Mouse (Mus musculus) 3134 (cell line): ENCODE data around the gene Man1a.

Source experiments
- DNase-seq: peaks from one replicate; pipeline ENCODE4 v3.0.0-alpha.2; 2011; ENCODE audit warnings: low spot score; ENCODE audit not compliant: insufficient read length; ENCODE audit errors: extremely low read depth

Gene Man1a

DNA sequence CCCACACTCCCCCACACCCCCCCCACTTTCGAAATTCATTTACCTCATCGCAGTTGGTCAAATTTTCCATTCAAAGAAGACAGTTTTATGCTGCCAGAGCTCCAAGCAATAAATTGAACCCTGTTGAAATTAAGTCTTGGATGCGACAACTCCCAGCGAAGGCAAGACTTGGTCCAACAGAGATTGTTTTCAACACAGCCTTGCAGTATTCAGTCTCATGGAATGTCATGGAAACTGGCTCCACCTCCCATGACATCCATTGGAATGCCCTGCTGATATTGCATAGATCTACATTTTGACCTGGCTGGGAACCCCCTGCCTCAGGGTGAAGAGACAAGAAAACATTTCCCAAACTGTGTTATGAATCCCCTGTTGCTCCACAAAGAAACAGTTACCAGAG lies at the start of gene Man1a:
Gene Man1a (minus strand): TSS at position 190 of the 400 bp plus-strand sequence.
- no peak for DNase-seq

DNA sequence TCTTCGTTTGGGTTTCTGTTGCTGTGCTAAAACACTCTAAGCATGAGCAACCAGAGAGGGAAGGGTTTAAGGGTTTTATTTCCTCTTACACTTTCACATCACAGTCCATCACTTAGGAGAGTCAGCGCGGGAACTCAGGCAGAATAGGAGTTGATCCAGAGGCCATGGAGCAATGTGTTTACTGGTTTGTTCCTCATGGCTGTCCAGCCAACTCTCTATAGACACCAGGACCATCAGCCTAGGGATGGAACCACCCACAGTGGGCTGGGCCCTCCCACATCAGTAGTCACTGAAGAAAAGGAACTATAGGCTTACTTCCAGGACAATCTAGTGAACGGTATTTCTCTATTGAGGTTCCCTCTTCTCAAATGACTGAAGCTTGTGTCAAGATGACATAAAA lies 45.4 kb upstream of the Man1a start:
- no peak for DNase-seq

DNA sequence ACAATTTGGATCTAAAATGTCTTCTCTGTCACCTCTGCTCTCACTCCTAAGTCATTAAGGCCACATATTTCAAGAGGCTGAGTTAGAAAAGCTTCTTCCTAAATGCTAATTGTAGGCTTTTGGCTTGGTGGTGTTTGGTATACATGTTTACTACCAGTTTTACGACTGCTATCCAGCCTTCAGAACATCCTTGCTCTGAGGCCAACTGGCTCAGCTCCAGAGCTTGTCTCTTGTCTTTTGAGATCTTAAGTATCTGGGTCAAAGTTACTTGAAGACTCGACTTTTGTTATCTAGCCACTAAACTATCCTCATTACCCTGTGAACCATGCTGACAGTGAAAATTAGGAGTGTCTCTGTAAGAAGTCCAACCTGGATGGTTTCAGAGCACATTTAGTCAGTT lies 44.0 kb upstream of the Man1a start:
- DNase-seq: no peak

DNA sequence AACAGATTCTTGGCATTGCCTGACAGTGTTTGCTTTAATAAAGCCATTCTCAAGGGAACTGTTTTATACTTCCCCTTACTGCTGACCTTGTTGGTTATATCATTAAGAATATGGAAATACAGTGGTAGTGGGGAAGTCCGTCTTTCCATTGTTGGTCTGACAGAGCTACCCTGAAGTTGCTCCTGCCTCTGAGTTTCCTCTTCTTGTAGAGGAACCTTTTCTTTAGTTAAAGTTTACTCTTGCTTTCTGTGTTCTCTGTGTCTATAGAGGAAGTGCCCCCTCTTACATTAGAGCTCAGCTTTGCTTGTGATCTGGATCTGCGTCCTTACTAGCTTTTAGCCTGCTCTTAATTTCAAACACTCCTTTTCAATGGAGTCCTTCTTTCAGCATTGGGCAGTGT lies 42.9 kb upstream of the Man1a start:
- no peak for DNase-seq

DNA sequence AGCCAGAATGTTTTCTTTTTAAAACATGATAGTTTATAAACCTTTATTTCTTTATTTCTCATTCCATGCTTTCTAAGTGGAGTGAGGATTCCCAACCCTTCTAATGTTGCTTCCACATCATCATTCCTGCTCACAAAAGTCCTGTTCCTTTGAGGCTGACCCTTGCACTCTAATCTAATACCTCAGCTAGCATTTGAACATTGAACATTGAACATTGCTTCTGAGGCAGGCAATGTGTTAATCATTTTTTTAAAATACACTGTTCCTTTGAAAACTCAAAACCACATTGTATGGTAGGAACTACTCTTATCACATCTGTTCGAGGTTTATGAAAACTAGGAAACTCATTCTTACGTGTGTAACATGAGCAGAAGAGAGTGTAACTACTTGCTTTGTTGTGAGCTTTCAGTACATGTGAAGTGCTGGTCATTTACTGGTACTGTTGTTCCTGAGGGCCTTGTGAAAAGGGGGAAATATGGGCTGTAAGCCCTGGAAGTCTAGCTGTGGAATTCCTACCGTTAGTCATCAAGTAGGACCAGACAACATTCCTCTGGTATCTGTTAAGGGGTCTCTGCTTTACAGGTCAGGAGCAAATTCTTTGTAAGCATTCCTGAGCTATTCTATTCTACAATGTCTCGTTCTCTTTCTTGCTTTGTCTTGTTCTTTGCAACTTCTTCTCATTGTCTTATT lies 42.0 kb upstream of the Man1a start:
- no peak for DNase-seq

DNA sequence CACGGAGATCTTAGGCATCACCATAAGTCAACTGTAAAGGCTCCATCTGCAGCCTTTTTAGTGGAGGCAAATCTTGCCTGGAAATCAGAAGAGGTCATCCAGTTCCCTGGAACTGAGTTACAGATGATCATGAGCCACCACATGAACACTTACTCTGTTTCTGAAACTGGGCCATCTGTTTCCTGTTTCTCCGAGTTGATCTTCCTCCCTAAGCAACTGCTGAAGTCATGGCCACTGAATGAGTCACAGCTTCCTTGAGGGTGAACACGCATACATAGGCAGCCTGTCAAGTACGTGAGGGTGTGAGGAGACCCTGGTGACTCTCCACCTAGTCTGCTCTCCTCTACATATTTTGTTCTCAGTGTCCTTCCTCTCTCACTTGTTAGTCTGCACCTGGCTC lies 41.4 kb upstream of the Man1a start:
- DNase-seq: peak; percentile 19

DNA sequence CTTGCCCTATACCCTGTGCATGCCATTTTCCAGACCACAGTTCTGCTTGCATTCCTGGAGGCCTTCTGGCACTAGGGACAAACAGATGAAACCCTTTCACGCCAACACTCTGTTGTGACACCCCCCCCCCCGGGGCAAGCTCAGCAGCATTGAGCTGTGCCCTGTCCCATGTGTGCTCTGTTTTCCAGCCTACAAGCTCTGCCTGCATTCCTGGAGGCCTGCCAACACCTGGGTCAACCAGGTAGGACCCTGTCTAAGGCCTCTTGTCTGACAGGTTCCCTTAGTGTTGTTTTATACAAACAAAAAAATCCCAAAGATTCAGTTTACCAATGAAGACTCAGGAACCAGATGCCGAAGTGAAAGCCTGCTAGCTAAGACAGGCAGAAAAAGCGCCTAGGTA lies 27.3 kb upstream of the Man1a start:
- DNase-seq: no peak

DNA sequence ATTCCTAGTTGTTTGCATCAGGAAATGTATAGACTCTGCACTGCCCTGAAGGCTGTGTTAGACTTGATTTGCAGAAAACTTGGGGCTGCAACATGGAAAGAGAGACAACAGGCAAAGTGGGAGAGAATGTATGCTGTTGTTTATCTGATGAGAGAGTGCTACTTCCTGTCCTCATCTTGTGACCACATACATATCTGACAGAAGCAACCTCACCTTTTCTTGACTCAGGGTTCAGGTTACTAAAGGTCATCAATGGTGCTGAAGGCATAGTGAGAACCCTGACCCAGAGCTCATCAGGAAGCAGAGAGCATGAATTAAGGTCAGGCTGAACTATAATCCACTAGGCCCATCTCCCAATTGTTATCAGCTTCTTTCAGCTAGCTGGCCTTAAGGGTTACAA lies 15.7 kb upstream of the Man1a start:
- DNase-seq: no peak

DNA sequence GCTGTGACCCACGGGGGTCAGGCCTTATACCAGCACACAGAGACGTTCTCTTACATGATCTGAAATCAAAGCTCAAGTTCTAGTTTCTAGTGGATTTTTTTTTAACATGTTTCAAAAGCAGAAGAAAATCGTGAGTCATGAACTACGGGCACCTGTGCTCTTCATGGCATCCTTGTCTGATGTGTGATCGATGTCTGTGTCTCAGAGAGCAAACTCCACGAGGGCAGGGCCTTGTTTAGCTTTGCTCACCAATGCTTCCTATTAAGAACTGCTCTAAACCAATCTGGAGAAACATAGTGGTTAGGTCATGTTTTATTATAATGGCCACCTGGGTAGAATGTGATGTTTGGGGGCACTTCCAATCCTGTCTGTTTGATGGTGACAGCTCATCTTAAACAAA lies 13.5 kb upstream of the Man1a start:
- no peak for DNase-seq

DNA sequence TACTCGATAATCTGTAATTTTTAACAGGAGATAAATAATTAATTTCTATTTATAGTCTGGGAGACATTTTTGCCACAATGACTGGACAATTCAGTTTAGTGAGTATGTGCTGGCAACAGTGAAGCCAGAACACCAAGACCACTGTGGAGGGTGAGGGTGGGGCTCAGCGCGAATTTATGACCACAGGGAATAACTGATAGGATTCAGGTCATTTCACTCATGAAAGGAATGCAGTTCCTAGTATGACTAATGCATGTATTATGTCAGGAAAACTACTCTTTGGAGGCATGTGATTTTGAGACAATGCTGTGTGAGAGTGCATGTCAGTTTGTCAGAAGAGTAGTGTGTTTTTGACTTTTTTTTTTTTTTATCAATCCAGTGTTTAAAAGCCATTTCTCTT lies 10.9 kb upstream of the Man1a start:
- peak; percentile 12 for DNase-seq

DNA sequence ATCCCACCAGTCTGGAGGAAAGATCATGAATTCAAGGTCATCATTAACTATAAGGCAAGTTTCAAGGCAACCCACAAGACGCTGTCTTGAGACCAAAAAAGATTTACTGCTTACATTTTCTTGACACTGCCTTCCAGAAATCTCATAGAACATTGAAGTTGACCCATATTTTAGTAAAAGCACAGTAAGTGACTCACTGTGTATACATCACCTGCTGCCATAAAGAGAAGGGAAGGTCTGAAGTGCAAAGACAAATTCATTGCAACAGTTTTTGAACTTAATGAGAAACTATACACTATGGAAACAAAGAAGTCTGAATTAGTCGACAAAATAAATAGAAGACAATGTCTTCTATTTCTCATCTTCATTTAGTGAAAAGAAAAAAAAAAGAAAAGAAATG lies 8.7 kb upstream of the Man1a start:
- DNase-seq: no peak

DNA sequence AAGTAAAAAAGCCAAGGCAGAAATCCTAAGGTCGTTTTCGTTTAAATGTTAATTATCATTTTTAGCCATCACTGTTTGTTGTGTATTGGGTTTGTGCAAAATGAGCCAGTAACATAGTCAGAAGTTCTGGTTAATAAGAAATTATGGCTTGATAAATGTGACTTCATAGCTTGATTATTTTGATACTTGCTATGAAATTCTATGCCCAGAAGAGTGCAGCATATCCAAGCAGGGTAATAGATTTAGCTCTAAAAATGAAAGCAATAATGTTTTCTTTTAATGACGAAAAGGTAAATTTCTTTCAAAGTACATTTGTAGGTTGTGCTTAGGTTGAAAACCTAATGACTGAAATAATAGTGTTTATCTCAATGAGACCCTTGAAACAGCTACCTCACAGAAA lies 596 bp upstream of the Man1a start:
- no peak for DNase-seq

DNA sequence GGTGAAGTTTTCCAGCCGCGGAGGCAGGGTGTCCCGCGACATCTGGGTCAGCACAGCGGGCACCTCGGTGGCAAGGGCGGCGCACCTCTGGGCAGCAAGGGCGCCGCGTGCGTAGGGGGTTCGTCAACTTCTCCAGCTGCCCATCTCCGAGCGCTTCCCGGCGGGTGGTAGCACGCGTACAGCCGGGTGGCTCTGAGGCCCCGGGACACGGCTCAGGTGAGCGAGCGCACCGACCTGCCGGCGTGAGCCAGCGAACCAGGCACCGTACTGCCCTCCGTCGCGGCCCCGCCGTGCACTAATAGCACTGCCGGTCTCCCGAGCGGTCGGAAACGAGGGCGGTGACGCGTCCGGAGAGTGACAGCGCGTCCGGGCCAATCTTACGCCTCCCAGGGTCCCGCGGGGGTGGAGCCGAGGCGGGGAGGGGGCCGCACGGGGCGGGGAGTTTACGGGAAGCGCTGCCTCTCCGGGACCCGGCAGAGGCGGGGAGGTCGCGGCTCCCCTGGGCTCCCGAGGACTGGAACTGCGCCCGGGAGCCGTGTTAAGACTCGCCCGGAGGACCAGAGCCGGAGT lies 883 bp downstream of the Man1a start:
- DNase-seq: no peak

DNA sequence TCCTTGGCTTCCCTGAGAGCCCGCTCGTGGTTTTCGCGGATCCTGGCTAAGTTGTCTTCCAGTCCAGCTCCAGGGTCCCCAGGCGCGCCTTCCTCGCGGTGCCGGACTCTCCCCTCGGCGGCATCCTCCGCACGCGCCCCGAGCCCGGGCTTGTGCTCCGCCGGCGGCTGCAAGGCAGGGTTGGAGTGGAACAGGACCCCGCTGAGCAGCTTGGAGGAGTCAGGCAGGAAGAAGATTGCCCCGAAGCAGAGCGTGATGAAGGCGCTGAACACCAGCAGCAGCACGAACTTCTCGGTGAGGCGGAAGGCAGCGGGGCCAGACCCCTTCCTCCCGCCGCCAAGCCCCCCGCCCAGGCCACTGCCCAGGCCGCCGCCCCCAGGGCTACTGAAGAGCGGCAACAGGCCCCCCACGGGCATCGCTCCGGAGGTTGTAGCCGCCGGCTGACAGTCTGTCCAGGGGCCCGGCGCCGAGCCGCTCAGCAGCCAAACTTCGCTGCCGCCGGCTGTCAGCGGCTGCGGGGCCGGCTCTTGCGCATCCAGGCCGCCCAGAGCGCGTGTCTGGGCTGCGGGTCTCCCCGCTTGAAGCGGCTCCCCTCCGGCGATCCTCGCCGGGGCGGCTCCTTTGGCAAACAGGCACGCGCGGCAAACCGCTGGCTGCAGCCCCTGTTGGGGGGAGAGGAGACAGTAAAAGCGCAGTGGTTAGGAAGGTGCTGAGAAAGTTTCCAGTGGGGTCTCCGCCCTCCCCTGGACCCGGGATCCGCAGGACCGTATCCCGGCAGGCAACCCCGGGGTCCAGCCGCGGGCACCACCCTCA lies 1.6 kb downstream of the Man1a start:
- no peak for DNase-seq

DNA sequence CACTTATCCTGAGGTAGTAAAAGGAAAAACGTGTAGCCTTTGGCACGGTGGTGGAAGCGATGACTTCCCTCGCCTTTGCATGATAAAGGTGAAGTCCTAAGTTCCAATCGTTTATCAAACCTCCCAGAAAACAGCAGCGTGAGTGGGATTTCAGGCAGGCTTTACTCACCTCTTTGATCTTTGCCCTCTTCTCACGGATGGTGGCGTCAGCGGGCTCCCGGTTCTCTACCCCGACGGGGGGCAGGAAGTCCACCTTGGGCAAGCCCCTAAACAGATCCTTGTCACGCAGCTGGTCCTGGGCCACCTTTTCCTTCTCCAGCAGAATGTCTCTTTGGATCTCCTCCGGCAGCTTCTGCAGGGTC lies 2.2 kb downstream of the Man1a start:
- DNase-seq: no peak

DNA sequence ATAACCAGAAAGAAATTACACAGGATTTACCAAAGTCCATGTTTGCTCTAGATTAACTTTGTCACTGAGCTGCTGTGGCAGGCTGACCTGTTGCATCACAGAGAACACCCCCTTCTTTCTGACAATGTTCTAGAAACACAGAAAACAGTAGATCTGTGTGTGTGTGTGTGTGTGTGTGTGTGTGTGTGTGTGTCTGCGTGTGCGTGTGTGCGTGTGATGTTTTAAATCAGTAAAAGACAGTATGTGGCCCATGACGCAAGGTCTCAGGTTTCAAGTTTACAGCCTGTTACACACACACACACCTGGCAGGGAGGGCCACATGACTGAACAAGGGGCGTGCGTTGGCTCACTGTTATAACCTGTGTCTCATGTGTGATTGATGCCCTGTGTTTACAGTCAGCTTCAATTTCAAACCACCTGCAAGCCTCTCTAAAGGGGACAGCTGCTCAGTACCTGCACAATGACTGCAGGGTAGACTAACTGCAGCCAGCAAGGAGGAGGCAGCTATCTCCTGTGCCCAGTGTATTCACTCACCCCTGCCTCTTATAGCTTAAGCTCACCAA lies 2.7 kb downstream of the Man1a start:
- DNase-seq: no peak

DNA sequence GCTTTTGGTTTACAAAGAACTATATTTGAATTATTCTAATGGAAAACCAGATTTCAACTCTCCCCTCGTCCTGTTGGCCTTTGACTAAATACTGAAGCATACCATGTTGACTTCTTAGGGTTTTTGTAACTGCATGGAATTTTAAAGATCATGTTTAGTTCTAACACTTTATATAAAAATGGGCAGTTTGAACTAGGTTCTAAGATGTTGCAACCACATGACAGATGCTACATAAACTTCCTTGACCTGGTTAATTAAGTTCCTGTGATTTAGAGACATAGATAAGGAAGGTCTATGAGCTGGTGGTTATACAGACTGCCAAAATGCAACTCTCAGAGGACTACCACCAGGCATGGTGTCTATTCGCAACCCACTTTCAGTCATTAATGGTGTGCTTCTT lies 4.1 kb downstream of the Man1a start:
- no peak for DNase-seq

DNA sequence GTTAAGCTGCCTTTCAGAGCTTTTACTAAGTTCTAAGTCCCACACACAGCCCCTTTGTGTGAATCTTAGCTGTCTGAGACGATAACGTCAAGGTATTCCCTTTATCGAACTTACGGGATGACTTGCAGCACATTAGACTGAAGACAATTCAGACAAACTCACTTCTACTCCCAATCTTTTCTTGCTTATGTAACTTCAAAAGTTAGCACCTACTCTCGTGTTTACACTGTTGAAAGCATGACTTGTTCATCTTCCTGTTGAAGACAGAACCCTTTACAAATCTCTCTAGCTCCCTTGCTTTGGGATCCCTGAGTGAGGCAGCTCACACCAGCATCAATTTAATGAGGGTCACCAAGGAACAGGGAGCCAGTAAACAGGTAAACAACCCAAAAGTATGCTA lies 5.9 kb downstream of the Man1a start:
- no peak for DNase-seq

DNA sequence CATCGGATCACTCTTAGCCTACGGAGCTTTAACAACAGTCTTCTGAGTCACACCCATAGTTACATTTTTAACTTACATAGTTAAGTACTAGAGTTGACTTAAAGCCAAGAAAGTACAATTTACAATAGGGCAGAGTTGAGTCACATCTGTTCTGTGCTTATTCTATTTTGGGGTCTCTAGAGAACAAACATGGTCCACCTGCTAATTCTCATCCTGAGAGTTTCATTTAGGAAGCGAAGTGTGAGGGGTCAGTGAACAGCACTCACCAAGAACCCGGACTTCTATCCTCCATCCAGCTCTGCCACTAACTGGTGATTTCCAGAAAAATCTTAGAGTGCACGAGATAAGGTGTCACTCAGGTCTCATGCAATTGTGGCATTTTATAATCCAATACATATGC lies 7.0 kb downstream of the Man1a start:
- DNase-seq: no peak

DNA sequence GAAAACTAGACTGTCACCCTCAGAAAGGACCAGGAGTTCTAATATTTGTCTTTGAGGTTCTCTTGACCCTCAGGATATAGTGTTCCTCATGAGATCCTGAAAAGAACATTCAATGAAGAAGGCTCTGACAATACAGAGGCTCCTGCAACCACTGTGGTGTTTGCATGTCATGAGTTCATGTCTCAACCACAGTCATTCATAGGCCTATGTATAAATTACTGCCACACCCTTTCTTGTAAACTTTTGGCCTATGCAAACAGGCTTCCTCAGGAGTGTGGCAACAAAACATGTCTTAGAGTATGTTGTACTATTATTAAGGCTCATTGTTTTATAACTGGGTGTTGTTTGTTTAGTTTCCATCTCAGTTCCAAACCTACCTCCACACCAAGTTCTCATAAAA lies 9.7 kb downstream of the Man1a start:
- no peak for DNase-seq

DNA sequence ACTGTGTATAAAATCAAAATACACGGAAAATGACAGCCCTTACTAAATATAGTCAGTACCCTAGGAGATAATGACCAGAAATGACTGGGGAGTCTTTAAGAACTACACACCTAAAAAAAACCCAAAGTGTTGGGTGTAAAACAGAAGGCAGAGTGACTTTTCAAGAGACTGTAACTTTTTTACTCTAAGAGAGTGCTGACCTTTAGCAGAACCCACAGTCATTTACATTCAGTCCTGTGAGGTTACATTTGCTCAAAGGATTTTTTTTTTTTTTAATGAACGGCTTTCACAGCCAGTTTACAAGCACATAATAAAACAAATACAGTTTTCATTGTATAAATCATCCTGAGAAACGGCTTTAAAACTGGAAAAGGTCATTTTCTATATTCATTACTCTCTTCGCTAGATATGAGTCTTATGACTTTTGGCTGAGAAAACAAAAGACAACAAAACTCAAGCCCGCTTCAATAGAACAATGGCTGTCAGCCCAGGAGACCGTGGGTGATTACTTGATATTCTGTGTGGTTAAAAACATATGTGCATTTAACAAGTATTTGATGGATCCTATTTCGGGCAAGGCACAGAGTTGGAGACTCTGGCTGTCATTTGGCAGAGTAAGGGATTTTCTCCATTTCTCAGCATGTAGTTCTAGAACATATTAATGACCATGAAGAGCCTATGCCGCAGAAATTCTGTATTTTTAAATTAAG lies 12.7 kb downstream of the Man1a start:
- DNase-seq: no peak
